Comparison of ENCODE assay signal across 12 mouse cellular contexts in the genomic region with DNA sequence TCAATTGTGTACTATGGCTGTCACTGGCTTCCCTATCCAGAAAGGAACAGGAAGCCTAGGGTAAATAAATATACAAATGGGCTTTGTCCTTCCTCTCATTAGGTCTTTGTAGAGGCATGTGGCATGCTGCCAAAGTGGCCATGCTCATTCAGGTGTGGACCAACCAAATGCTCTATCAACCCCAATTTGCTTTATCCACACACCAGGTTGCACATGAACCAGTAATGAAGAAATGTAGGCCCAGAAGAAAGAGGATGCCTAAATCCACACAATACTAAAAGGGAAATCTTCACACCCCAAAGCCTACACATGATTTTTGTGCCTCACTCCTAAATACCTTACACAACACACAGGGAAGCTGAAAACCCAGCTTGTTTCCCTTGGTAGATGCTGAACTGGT. TPM values are rescaled to one million over a fixed set of nuclear protein-coding genes. Genes with fewer than 3 reads are reported as not detected.
DNase-seq lines count a peak whose midpoint lies in the region; ATAC-seq lines count a peak whose summit lies in the region.
"Had no signal": no experiment of that assay in that cellular context is flagged by ENCODE, and none has a peak within 500 bp of the region (broad histone marks: within the 10 kb centered on the region; RNA-seq: fewer than 3 reads in every experiment).

No protein-coding gene starts in this region.

- no peak overlapping the region for H3K4me3 ChIP-seq in kidney, embryonic 14.5 days (ENCODE audit: low read length)
- H3K4me3 ChIP-seq: heart, embryonic 10.5 days had no signal

- no peaks in the 10 kb centered on the region for H3K9me3 ChIP-seq in kidney, embryonic 14.5 days (ENCODE audit: control insufficient read depth, low read length)
- H3K9me3 ChIP-seq: heart, embryonic 10.5 days had no signal

- H3K36me3 ChIP-seq in kidney, embryonic 14.5 days (ENCODE audit: control insufficient read depth, insufficient read depth, low read length) = peaks cover 72% of the 10 kb centered on the region

- no peak overlapping the region for H3K27ac ChIP-seq in kidney, embryonic 14.5 days (ENCODE audit: low read depth, low read length)
- H3K27ac ChIP-seq: heart, embryonic 10.5 days had no signal

- peak; percentile 37 for DNase-seq in kidney, adult 11 months
- peak; percentile 86 for DNase-seq in brain, adult 2 months (ENCODE audit: low read depth, low spot score)
- DNase-seq in cerebellum, adult 18-20 months = peak; percentile 71 to 72
- DNase-seq in kidney, adult 9 months = peak; percentile 27
- DNase-seq in embryo, embryonic 11 days = no peak
- no peak for DNase-seq in gastrocnemius, postnatal 10 days
- DNase-seq: adrenal gland, adult 2 months; liver, postnatal 0 days had no signal

- ATAC-seq in kidney, embryonic 14.5 days (ENCODE audit: low FRiP score, low TSS enrichment) = no peak; the same call in 1 of the 2 replicates
- ATAC-seq in inflammation-experienced regulatory T-cells, adult 6 months = no peak
- ATAC-seq: liver, postnatal 0 days; Patski had no signal

- H3K4me1 ChIP-seq in kidney, embryonic 14.5 days (ENCODE audit: control insufficient read depth, insufficient read depth, low read length) = no peaks in the 10 kb centered on the region

- H3K27me3 ChIP-seq in kidney, embryonic 14.5 days (ENCODE audit: control insufficient read depth, insufficient read depth, low read length) = no peaks in the 10 kb centered on the region
- H3K27me3 ChIP-seq: Patski had no signal

- no peak overlapping the region for H3K4me2 ChIP-seq in kidney, embryonic 14.5 days (replicated peaks; ENCODE audit: low read depth, low read length)

- no peak overlapping the region for H3K9ac ChIP-seq in kidney, embryonic 14.5 days (ENCODE audit: low read depth, low read length)
- H3K9ac ChIP-seq: liver, postnatal 0 days had no signal

RNA-seq across cellular contexts. Expression of a gene that starts 8.2 kb away (rescaled TPM):
- 10.7 and 20.0 TPM in 2 replicates for polyA plus RNA-seq in kidney, embryonic 14.5 days (2014; fragmentation: Nextera tagmentation; extraction: Ambion mirVana)
- total RNA-seq in gastrocnemius, postnatal 10 days (2021) = 10 to 100 TPM in 1 of 2 experiments, 1 to 10 TPM in 1; 6.6 to 11.9 TPM
- polyA plus RNA-seq in inflammation-experienced regulatory T-cells, adult 6 months (2017; shearing (Covaris generic)) = 1 to 10 TPM; 3.3 to 6.9 (median 4.2) TPM

RNA-seq across cellular contexts. Expression of a gene that starts 22.6 kb away (rescaled TPM):
- polyA plus RNA-seq in kidney, embryonic 14.5 days (2014; fragmentation: Nextera tagmentation; extraction: Ambion mirVana) = 60.7 and 62.9 TPM in 2 replicates
- 10 to 100 TPM in 1 of 2 experiments, 1 to 10 TPM in 1; 9.5 to 13.6 TPM for total RNA-seq in gastrocnemius, postnatal 10 days (2021)
- polyA plus RNA-seq in inflammation-experienced regulatory T-cells, adult 6 months (2017; shearing (Covaris generic)) = 10 to 100 TPM; 37.5 to 52.3 (median 43.1) TPM

Comparison
In these comparisons a context has a peak if more than half of its experiments do, and no peak if none do; other contexts are left out.
1. DNase-seq: peak in kidney, adult 11 months (single experiment), brain, adult 2 months (single experiment), cerebellum, adult 18-20 months (2 of 2) and kidney, adult 9 months (single experiment); none in embryo, embryonic 11 days (single experiment) and gastrocnemius, postnatal 10 days (single experiment).